Mouse (Mus musculus): ENCODE data around the gene Hddc2.

The Hddc2 gene

GRCm38 (mm10) chr10:31312865-31313848 is at the start of gene Hddc2:
Gene Hddc2, plus strand, starts transcription at chr10:31313383.
- DNase-seq (ENCODE audit: low read depth, low spot score), result peak; percentile 61

GRCm38 (mm10) chr10:31272738-31273137 is 40.4 kb upstream of the Hddc2 start:
- no peak for DNase-seq (ENCODE audit: low read depth, low spot score)

- no peak for DNase-seq (ENCODE audit: low read depth, low spot score)
These were observed 40.0 kb upstream of the Hddc2 start for GRCm38 (mm10) chr10:31273171-31273570.

GRCm38 (mm10) chr10:31287787-31288186 is 25.4 kb upstream of the Hddc2 start:
- DNase-seq (ENCODE audit: low read depth, low spot score), result no peak

- no peak for DNase-seq (ENCODE audit: low read depth, low spot score)
These were observed 24.3 kb upstream of the Hddc2 start for GRCm38 (mm10) chr10:31288697-31289390.

GRCm38 (mm10) chr10:31295705-31296104 is 17.5 kb upstream of the Hddc2 start:
- no peak for DNase-seq (ENCODE audit: low read depth, low spot score)

- DNase-seq (ENCODE audit: low read depth, low spot score), result no peak
These were observed 16.7 kb upstream of the Hddc2 start for GRCm38 (mm10) chr10:31296458-31296857.

- DNase-seq (ENCODE audit: low read depth, low spot score), result no peak
These were observed 16.1 kb upstream of the Hddc2 start for GRCm38 (mm10) chr10:31297106-31297505.

- no peak for DNase-seq (ENCODE audit: low read depth, low spot score)
These were observed 14.9 kb upstream of the Hddc2 start for GRCm38 (mm10) chr10:31298263-31298662.

- DNase-seq (ENCODE audit: low read depth, low spot score), result peak; percentile 26
These were observed 14.1 kb upstream of the Hddc2 start for GRCm38 (mm10) chr10:31298921-31299574.

GRCm38 (mm10) chr10:31300292-31300691 is 12.9 kb upstream of the Hddc2 start:
- DNase-seq (ENCODE audit: low read depth, low spot score), result no peak

GRCm38 (mm10) chr10:31303446-31303845 is 9.7 kb upstream of the Hddc2 start:
- DNase-seq (ENCODE audit: low read depth, low spot score), result no peak

GRCm38 (mm10) chr10:31307024-31307598 is 6.1 kb upstream of the Hddc2 start:
- DNase-seq (ENCODE audit: low read depth, low spot score), result no peak

- DNase-seq (ENCODE audit: low read depth, low spot score), result no peak
These were observed 5.3 kb downstream of the Hddc2 start for GRCm38 (mm10) chr10:31318491-31318890.

GRCm38 (mm10) chr10:31329436-31329835 is 16.3 kb downstream of the Hddc2 start:
- DNase-seq (ENCODE audit: low read depth, low spot score), result no peak

- DNase-seq (ENCODE audit: low read depth, low spot score), result no peak
These were observed 17.2 kb downstream of the Hddc2 start for GRCm38 (mm10) chr10:31330286-31330962.

GRCm38 (mm10) chr10:31331225-31331775 is 18.1 kb downstream of the Hddc2 start:
- DNase-seq (ENCODE audit: low read depth, low spot score), result no peak

- no peak for DNase-seq (ENCODE audit: low read depth, low spot score)
These were observed 23.2 kb downstream of the Hddc2 start for GRCm38 (mm10) chr10:31336432-31336831.

- DNase-seq (ENCODE audit: low read depth, low spot score), result no peak
These were observed 33.2 kb downstream of the Hddc2 start for GRCm38 (mm10) chr10:31346401-31346800.

- no peak for DNase-seq (ENCODE audit: low read depth, low spot score)
These were observed 37.9 kb downstream of the Hddc2 start for GRCm38 (mm10) chr10:31351056-31351455.
